Mouse (Mus musculus) G1E-ER4 (cell line): ENCODE data around the gene Fli1. TPM values are rescaled to one million over a fixed set of nuclear protein-coding genes. Genes with fewer than 3 reads are reported as not detected.

ENCODE experiments used
- GATA1 ChIP-seq: IDR thresholded peaks from one replicate; pipeline ENCODE4 v1.8.0; 2012; ENCODE audit warnings: low read length, inconsistent platforms
- polyA plus RNA-seq: library from polyadenylated mRNA; stranded (reverse); fragments of >175 nt; gene quantifications from 2 replicates; pipeline ENCODE4 v1.2.3, GENCODE M21; 2012

Gene Fli1
- polyA plus RNA-seq, 1 experiment: 8.3 TPM

DNA sequence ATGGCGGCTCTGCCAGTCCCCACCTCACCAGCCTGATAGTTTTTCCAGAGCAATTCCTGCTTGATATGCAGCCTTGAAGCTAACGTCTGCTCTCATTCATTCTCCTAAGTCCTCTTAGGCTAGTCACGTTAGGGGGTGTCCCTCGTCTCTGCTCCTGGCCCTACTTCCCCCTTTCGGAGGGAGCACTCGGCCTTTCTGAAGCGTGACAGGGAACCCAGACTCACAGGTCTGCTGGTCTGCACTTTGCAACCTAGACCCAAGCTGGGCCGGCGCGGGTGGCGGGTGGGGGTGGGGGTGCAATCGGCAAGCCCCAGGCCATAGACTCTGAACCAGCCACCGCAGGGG lies 2.6 kb downstream of the Fli1 start:
- no peak for TF ChIP-seq GATA1

DNA sequence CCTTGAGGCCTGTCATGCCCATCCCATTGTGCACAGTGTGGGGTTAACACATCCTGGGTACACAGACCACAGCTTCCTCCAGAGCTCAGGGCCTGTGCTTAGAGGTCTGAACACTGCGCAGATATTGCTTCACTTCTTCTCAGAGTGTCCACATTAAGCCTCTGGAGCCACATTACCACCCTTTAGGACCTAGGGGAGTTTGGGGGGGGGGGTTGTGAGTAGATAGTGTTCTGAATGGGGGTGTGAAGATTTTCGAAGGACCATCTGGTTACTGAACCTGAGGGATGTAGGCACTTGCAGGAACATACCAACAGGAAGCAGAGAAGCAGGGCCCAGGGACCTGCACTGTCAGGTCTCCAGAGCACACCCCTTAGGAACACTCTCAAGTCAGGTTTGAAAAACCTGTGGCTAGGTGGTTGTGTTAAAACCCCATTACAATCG lies 3.3 kb downstream of the Fli1 start:
- no peak for TF ChIP-seq GATA1

DNA sequence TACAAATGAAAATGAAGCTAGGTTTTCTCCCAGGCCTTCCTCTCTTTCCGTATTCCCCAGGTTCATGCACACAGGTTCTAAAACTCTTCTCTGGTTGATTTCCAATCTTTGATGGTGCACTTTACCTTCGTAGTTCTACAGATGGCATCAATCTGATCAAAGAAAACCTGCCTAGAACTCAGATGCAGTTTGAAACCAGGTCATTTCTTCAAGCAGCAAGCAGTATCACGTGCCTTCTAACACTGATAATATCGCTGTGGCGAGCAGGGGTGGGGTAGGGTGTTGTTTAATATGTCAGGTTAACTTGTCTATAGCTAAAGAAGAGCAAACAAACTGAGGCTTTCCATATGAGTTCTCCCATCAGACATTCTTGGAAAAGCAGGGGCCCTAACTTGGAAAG lies 4.5 kb downstream of the Fli1 start:
- no peak for TF ChIP-seq GATA1

DNA sequence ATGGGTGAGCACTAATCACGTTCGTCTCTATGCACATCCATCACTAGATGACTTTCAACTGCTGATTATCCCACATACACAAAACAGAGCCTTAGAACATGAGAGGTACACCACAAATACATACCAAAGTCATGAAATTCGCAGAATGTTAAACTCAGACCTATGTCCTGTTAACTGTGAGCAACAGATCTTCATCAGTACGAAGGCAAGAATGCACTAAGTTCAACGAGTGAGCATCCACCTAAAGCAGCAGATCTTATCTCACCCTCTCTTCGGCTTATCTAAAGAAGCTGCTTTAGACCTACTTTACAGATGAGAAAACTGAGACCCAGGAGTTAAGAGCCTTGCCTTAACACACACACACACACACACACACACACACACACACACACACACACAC lies 5.0 kb downstream of the Fli1 start:
- TF ChIP-seq GATA1: no peak

DNA sequence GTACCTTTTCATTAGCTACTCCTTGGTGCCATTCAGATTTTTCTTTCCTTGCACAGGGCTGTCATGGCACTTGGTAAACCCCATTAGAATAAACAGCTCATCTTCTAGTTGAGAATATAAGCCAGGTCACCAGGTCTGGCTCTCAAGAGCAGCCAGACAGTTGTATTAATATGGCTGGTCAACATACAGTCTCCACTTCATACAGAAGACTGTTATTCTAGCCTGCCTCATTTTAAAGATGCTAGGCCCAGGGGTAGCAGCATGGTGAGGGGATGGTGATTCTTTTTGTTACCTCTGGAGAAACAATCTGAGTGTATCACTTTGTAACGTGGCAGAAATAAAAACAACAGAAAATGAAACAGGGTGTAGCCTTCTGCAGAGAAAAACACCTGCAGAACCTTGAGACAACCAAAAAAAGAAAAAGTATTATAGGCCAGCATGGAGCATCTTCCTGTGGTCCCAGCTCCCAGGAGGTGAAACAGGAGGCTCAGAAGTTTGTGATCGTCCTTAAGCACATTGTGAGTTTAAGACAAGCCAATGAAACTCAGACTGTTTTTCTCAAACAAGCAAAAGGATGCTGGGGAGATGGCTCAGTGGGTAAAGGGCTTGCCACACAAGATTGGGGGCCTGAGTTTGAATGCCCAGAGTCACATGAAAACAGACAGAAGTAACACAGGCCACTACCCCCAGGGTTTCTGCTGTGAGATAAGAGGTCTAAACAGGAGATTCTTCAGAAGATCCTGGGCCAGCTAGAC lies 7.3 kb downstream of the Fli1 start:
- TF ChIP-seq GATA1: no peak

DNA sequence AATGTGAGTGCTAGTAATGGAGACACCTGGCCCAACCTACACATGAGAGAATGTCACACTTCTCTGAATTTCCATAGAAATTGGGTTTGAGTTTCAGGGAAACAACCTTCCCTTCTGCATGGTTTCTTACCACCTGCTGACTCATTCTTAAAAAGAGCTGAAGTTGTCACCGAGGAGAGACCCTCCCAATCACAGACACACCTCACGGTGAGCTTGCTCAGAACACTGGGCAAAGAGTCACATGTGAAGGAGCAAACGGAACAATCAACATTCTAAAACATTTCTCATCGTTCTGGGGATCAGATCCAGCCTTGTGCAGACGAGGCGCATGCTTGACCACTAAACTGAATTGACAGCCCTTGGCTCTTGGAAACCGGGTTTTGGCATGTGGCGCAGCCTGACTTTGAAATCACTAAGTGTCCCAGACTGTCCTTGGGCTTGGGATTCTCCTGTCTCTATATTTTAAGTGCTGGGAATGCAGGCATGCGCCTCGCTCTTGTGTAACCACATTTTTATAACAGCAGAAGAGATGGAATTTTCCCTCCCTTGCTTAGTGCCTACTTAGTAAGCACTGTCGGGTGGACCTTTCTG lies 8.5 kb downstream of the Fli1 start:
- no peak for TF ChIP-seq GATA1

DNA sequence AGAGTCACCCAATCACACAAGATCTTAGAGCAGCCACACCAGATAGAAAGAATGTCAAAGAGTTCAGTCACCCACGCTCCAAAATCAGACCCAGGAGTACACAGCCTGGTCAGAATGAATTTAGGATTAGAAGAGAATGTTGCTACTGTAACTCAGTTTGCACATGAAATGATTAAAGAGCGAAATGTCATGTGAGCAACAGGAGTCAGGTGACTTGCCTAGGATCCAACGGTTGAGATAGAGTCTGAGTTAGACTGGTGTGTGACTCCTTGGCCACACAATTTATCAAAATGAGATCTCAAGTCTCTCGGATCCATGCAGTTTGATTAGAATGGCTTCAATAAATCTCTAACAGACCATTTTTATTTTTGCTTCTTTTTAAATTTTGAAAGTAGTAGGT lies 11.1 kb downstream of the Fli1 start:
- no peak for TF ChIP-seq GATA1

DNA sequence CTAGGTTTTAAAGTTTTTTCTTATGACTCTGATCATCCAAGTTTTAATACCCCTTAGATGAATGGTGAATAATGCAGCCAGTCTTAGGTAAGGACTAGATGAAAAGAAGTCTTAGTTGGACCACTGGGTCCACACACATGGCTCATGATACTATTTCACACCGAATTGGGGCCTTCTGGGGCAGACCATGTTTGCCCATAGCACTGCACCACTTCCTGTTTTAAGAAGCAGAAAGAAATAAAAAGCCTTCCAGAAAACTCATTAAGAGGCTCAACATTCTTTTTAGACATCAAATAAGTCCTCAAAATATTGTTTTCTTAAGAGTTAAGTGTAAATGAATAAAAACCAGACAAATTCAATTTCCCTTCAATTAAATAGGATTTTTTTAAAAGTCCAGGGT lies 11.7 kb downstream of the Fli1 start:
- TF ChIP-seq GATA1: no peak

DNA sequence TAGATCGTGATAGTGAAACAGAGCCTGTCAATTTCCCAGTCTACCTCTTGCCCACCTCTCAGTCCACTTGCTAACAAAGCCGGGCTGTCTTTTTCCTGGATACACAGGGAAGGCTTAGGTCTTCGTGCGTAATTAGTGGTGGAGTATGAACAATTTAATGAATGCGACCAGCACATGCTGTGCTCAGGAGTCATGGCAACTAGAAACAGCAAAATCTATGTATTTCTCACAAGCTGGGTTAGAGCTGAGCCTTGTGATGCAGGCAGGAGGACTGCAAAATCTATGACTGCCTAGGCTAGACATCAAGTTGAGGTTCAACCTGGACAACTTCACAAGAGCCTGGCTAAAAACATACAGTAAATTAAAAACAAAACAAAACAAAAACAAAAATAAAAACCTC lies 12.5 kb downstream of the Fli1 start:
- no peak for TF ChIP-seq GATA1

DNA sequence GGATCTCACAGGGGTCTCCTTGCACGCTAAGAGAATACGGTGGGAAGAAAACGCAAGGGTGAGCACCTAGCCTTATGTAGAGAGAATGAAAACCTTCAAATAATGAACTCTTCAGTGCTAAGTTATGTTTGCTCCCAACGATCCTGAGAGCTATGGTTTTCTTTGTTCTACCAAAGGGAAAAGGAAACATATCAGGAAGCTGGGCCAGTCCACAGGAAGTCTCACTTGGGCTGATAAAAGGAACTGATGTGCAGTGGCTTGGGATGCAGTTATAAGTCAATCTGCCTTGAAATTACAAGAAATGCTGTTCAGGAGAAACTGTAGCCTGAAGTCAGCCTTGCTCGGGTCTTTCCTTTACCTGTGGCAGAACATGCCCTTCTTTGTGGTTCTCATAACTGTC lies 13.1 kb downstream of the Fli1 start:
- TF ChIP-seq GATA1: no peak

DNA sequence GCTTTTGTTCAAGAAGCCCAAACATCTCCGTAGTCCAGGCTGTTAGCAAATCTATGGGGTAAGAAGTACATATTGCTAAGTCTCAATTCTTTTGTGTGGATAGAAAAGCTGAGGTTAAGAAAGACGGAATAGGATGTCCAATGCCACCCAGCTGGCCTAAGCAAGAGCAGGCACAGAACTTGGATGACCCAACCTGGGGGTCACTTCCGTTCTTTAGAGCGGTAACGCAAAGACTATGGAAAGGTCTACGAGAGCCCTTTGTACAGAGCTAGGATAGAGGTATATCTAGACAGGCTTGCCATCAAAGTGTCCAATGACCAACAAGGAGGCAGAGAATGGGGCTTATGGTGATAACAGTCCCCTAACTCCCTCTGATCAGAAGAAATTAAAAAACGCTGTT lies 15.3 kb downstream of the Fli1 start:
- no peak for TF ChIP-seq GATA1

DNA sequence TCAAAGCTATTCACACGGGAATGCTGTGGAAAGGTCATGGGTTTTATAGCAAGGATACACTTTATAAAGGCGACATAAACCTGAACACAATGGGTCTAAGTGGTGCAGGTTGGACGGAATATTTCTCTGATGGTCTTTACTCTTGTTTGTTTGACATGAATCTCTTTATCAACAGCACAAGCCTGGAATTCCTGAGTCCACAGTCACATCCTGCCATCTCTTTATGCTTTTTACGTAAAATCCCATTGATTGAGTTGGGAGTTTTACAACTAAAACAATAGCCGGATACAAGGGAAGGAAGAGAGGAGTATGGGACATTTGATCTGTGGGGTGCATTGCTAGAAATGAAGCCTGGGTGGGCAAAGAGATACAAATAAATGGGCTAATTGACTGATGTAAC lies 16.9 kb downstream of the Fli1 start:
- no peak for TF ChIP-seq GATA1

DNA sequence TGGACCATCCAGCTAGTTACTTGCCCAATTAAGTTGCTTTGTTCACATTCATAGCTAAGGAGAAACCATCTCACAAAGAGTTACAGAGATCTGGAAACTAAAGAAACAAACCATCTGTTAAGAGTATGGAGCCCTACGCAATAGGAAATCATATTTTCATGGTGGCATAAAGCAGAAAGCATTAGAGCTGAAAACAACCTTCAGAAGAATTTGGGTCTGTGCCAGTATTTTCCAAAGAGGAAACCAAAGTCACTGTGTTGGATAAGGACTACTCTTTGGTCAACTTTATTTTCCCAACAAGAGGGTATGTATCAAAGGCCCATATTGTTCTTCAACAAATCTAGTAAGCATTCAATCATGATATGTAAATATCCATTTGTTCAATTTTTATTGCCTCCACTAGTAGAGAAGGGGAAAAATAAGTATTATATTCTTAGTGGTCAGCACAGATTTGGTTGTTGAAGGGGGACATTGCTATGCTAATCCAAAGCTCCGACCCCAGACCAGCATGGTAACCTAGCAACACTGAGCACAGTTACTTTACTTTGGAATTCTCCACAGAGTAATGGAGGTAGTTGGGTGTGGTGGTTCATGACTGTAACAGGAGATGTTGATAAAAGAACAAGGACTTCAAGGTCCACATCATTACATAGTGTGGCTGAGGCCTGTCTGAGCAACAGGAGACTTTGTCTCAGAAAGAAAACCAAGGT lies 20.0 kb downstream of the Fli1 start:
- TF ChIP-seq GATA1: no peak

DNA sequence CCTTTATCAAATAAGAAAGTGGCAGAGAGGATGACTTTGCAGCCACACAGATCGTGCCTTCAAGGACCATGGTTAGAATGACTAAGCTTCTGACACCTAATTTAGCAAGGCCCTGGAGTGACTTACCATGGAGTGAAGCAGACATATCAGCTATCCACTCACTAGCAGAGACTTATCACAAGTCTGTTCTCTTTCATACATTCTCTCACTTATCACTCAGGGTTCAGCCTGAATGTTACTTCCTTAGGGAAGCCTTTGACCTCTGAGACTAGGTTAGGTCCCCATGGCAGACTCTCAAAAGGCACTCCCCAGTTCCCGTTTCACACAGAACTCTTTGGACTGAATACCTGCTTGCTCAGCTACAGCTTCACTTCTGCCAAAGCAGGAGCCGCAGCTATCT lies 21.3 kb downstream of the Fli1 start:
- TF ChIP-seq GATA1: peak; percentile 67

DNA sequence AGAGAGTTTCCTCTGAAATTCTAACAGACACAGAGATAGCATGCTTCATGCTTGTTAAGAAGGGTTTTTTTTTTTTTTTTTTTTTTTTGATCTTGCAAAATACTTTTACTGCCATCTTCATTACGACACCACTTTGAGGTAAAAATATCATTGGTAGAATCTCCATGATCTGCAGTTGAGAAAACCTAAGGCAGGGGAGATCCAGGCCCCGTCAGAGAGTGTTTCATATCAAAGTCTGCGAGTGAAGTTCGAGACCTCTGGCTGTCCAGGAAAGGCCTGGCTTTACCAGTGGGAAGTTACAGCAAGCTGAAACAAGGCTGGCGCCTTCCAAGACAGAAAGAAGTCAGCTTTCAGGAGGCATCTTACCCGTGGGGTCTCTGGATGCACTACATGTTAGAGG lies 21.8 kb downstream of the Fli1 start:
- TF ChIP-seq GATA1: no peak

DNA sequence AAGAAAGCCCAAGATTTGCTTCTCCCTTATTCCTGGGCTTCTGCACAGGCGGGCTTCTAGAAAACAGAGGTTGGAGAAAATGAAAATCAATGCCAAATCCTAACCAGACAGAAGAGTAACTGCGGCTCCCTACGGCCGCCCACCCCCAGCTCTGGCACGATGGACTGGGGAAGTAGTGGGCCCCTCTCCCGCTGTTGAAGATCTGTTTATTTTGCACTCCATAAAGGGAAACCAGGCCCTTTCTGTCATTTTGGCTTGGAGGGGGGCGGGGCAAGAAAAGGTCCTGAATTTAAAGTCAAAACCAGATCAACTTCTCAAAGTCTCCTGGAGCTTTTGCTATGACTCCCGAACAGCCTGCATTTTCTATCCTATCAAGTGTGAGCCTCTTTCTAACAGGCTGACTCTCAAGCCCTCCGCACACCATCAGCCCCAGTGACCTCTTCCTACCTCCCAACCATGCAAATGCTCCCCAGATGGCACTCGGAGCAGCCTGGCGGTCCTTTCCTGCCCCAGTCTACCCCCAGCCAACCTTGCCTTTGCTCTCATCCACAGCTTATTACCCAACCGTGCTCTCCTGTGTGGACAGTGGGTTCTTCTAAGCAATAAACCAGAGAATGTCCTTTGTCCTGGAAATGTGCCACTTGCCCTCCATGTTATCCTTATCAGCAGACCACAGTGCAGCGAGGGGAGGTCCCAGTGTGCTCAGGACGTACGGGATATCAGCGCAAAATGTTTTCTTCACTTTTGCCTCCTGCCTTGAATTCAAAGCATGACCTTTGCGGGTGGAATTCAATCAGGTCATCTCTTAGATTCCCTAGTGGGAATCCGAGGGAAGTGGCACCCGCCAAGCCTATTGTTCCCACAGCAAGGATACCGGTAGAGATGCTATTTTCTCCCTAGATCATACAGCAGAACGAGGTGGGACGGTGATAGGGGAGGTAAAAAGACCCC lies 23.3 kb downstream of the Fli1 start:
- TF ChIP-seq GATA1: peak; percentile 24
